Mouse (Mus musculus) kidney, postnatal 25 days (tissue): ENCODE measurements around the gene Etfb.

Source experiments
- DNase-seq, 2 experiments: peaks; one replicate each; pipeline ENCODE4 v3.0.0; 2021; ENCODE audit warnings: mixed read lengths in 2 of 2

Etfb gene

DNA sequence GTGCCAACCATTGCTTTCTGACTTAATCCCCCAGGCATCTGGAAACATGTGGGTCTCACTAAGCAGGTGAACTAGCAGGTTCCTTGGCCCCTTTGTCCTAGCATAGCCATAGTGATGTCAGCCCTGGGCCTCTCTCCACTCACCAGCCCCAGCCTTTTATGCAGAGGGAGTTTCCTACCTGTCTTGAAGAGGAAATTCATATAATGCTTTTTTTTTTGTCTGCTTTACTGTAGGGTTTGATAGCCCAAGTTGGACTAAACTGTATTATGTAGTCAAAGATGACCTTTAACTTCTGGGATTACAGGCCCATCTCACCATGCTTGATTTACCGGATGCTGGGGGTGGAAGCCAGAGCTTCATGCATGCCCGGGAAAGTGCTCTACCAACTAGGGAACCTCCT, 5.9 kb downstream of the Etfb start:
- no peak for DNase-seq

DNA sequence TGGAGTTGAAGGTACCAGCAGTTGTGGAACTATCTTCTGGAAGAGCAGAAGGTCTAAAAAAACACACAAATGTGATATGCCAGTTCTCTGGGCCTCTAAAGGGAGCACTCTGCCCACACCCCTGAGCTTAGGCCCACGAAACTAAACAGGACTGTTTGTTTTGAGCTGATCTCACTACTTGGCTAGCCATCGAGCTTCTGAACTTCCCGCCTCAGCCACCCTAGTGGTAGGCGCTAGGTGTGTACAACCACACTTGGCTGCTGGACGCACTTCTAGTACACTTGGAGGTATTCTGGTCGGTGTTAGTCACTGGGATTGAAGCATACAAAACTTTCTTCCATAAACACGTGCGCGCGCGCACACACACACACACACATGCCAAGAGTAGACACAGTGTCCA, 7.8 kb downstream of the Etfb start:
- DNase-seq = no peak

DNA sequence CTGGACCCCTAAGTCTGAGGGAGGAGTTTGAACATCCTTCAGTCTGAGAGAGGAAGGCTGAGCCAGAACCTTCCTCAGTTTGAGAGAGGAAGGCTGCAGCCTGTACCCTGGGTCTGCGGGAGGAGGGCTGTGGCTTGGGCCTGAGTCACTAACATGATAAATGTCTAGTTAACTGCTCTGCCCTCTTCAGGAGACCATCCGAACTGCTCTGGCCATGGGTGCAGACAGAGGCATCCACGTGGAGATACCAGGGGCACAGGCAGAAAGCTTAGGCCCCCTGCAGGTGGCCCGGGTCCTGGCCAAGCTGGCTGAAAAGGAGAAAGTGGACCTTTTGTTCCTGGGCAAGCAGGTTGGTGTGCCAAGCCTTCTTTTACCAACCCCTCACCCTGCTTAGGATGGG, 8.7 kb downstream of the Etfb start:
- DNase-seq = peak in 1 of 2 experiments; percentile 53

DNA sequence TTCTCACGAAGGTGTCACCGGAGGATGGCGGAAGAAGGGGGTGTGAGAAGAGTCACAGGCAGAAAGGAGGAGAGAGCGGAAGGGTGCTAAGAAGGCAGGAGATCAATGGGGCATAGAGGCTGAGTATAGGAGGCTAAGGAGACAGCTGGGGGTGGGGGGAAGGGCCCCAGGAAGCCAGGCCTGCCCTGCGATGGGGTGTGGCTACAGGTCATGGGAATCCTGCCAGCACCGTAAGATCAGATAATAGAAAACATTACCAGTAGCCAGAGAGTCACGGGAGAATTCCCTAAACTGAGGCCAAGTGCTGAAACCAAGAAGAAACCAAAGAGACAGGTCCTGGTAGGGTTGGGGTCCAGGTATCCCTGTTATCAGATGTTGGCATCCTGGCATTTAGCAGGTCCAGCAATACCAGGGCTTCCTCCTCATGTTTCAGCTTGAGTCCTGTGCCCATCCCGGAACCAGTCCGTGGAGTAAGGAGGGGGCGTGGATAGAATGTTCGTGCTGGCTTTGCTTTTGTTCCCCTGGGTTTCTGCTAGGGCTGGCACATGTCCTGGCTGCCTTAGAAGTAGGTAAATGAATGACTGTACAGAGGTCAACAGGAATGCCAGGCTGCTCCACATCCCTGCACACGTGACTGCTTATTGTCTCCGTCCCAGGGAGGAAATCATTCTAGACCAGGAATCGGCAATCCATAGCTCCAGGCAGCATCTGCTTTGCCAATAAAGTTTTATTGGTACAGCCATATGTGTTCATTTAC, 9.9 kb downstream of the Etfb start:
- DNase-seq = peak; percentile 76 to 89

DNA sequence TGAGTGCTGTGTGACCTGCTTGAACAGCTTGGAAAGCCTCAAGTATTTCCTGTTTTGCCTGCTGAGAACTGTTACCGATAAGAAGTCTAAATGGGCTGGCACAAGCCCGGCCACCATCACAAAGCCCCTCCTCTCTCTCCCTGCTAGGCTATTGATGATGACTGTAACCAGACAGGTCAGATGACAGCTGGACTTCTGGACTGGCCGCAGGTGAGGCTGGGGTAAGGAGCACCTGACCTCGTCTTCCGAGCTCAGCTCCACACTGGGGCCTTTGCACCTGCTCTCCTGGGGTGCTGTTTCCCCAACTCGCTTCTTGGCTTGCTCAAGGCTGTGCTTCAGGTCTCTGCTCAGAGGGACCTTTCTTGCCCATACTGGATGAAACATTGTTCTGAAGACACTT, 10.5 kb downstream of the Etfb start:
- DNase-seq = peak; percentile 20 to 77

DNA sequence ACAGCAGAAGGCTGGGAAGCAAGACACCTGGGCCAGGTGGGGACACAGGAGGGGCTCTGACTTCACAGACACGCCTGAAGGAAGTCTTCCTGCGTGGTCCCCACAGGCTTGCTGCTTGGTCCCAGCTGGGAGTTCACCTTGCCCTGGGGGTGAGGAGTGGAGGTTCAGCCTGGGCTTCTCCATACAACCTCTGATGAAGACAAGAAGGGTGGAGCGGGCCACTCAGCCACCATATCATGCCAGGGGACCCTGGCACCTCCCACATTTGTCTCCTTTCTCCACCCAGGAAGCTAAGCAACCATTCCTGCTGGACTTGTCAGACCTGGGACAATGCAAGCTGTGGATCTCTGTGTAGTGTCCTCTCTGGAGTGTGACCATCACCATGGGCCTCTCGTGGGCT, 19.0 kb downstream of the Etfb start, which contains the start of gene Vsig10l:
Gene Vsig10l, plus strand, starts transcription at position 301 of the 400 bp plus-strand sequence.
- DNase-seq = no peak

DNA sequence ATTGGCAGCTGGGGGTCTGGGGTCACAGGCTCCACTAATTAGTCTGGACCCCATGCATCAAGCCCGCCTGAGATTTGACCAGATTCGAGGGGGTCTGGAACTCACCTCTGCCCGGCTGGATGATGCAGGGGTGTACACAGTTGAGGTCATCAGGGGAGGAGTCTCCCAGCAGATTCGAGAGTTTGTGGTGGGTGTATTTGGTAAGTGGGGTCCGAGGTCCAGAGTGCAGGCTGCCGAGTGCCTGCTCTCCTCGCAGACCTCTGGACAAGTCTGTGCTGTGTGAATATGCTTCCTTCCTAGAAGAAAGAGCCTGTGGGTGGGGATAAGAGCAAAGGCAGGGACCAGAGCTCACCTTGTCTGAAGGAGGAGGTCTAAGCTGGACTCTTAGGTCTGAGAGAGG, 20.1 kb downstream of the Etfb start:
- peak in 1 of 2 experiments; percentile 63 for DNase-seq

DNA sequence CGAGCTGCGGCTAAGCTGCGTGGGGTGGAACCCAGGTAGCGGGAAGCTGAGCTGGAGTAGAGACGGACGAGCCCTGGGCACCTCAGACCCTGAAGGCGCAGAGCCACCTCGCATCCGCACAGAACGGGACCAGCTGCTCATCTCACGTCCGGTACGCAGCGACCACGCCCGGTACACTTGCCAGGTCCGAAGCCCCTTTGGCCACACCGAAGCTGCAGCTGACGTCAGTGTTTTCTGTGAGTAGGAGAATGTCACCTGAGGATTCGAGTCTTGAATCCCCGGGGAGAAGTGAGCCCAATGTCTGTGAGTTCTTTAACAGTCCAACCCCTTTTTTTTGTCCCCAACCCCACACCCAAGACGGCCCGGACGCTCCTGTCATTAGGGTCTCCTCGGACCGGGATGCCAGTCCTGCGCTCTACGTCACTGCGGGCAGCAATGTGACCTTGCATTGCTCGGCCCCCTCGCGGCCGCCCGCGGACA, 21.0 kb downstream of the Etfb start:
- no peak for DNase-seq

DNA sequence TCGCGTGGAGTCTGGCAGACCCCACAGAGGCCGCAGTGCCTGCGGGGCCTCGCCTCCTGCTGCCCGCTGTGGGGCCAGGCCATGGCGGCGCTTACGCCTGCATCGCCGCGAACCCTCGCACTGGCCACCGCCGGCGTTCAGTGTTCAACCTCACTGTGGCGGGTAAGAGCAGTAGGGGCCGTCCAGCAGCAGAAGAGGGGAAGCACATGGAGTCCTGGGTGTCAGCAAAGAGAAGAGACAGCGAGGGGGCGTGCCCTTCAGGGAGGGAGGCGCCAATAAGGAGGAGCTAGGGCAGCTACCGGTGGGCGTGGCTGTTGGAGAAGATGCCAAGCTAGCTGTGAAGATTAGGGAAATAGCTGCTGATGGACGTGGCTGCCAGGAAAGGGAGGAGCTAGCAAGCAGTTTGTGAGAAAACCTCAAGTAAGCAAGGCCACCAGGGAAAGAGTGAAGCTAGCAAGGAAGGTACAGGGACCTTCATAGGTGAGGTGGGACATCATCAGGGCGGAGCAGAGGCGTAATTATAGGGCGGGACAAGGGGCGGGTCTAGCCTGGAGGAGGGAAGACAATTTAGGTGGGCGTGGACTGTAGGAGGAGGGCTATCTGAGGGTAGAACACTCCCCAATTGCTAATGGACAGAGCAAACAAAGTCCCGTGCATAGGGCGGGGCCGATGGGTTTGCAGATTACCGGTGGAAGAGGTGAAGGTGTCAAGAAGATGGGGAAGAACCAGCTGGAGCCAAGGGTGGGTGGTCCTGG, 21.6 kb downstream of the Etfb start:
- peak; percentile 96 for DNase-seq

DNA sequence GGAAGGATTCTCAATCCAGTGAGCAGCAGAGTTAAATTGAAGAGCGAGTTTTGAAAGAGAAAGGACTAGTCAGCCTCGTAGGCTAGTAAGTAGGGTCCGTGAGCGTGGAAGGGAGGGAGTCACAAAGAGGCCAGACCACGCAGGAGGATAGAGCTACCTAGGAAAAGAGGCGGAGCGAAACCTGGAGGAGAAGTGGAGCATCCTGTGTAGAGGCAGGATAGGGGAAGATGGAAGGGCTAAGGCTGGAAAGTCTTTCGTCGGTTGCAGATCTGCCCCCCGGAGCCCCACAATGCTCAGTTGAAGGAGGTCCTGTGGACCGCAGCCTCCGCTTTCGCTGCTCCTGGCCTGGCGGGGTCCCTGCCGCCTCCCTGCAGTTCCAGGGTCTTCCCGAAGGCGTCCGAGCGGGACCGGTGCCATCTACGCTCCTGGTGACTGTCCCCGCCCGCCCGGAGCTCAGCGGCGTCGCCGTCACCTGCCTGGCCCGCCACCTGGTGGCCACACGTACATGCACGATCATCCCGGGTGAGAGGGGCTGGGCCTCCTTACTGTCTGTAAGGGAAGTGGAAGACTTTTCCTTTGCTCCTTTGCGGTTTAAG, 22.3 kb downstream of the Etfb start:
- DNase-seq = peak; percentile 90

DNA sequence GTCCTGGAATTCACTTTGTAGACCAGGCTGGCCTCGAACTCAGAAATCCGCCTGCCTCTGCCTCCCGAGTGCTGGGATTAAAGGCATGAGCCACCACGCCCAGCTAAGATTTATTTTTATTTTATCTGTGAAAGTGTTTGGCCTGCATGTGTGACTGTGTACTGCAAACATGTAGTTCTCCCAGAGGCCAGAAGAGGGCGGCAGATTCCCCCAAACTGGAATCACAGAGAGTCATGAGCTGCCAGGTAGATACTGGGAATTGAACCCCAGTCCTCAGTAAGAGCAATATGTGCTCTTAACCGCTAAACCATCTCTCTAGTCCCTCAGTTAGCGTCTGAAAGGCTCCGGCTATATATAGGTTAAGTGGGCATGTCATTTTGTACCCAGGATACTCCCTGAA, 26.5 kb downstream of the Etfb start:
- DNase-seq = peak in 1 of 2 experiments; percentile 57

DNA sequence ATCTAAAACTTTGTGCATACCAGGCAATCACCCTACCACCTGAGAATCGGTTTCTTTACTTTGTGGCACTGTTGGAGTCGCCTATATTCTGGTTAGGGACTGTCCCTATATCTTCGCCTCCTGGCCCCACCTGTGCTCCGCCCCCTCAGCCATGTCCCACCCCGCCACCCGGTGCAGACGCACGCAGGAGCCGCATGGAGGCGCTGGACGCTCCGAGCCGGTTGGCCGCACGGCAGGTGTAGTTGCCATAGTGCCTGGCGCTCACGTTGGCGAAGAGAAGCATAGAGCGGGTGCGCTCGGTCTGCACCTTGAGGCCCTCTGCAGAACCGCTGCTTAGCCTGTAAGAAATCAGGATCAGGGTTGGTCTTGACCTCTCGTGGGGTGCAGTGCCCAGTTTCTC, 31.8 kb downstream of the Etfb start:
- DNase-seq = no peak

DNA sequence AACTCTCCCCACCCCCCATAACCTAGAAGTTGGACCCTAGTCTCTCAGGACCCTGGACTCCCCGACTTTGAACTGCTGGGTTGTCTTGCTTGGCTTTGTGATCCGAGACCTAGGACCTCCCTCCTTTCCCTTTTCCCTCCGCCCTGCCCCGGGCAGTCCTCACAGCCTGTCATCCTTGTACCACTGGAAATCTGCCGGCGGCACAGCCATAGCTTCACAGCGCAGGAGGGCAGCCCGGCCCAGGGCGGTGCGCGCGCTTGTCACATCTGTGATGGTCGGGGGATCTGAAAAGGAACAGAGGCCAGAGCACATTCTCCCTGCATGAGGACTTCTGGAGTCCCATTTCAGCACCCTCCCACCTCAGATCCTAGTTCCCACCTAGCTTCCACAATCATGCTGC, 32.5 kb downstream of the Etfb start:
- no peak for DNase-seq

DNA sequence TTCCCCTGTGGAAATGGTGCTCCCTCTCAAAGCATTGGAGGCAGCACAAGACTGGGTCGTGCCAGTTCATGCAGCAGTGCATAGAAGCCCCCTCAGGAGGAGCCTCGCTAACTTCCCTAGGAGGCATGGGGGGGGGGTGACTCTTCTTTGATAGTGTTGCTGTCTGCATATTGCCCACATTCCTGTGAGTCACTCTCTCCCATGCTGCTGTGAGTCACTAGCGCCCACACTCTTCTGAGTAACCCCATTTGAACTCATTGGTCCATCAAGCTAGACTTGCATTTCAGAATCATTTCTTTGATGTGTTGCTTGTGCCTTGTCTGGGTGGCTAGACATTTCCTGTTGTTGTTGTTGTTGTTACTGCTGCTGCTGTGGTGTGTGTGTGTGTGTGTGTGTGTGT, 37.3 kb downstream of the Etfb start:
- DNase-seq = no peak

DNA sequence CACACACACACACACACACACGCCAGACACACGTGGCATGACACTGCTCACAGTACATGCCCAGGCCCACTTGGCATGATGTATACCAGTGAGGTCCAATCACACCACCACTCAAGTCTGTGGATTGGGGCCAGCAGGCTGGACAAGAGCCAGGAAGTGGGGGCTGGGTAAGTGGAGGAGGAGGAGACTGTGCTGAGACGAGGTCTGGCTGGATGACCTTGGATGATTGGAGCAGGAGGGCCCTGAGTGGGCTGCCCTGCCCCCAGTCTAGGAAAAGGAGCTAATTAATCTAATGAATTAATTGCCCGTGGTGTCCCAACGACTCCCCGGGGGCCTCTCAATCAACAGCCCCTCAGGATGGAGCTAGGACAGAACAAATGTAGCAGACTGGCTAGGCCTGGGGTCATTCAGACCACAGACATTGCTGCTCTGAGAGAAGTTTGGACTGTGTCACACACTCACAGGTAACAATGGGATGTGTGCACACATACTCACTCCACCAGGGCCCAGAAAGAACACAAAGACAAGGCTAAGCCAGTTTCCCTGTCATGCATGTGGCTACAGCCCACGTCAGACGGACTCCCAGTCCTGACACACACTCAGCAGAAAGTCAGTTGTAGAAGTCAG, 38.3 kb downstream of the Etfb start:
- peak; percentile 32 to 58 for DNase-seq

DNA sequence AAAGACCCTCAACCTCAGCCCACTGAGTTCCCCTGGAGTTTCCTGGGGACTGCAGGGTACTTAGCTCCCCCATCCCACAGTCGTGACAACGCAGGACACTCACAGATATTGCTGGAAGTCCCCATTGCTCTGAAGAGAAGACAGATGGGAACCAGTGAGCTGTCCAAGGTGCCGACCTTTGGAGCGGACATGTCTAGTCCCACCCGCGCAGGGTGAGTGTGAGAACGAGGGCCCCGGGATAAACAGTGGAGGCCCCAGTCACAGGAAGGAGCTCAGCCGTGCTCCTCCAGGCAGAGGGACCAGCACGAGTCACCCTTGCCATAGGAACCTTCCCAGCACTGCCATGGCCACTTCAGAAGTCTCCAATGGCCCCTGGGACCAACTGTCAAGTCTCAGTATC, 39.4 kb downstream of the Etfb start:
- no peak for DNase-seq

DNA sequence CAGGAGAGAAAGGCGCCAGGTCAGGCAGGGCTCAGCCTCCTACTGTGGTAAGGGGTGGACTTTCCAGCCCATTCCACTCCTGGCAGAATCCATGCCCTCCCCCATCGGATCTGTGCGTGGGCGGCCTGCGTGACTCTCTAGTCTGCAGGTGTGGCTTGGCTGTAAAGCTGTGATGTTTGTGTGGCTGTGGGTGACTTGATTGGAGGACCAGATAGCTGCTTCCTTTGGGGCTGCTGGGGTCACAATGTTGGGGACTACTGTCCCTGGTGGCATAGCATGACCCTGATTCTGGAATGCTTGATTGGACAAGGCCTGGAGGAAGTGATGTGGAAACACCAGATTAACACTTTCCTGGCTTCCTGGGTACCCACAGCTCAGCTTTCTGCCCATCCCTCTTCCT, 44.8 kb downstream of the Etfb start:
- no peak for DNase-seq

DNA sequence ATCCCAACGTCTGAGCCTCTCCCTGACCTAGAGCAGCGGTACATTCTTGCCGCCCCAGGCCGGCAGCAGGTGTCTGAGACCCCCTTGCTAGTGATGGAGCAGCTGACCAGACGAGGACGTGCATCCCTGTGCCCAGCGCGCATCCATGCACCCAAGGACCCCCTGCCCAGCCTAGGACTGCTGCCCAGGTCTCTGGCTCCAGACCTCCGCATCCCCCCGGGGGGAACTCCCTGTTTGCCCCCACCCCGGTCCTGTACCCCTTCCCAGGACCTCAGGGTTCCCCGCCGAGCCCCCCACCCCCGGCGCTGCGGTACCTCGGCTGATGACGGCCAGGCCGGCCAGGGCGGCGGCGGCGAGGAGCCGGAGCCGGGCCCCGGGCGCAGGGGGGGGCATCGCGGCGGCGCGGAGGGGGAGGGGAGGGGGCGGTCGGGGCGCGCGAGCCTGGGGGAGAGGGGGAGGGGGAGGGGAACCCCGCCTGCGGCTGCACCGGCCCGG, 45.8 kb downstream of the Etfb start, which contains the start of gene Iglon5:
Gene Iglon5, minus strand, starts transcription at position 445 of the 495 bp plus-strand sequence.
- DNase-seq = no peak

DNA sequence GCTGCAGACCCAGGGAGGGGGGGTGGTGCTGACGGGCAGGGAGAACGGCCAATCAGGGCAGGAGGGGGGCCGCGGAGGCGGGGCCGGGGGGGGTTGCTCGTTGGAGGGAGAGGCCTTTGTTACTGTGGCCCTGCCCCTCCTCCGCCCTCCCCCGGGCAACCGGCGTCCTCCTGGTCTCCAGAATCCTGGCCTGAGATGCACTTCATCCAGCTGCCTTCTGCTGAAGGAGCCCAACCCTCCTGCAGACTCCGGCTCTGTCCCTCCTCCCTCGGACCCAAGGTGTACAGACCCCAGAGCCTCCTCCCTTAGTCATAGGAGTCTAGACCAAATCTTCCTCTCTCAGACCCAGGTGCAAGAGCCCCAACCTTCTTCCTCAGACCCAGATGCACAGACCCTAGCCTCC, 46.3 kb downstream of the Etfb start:
- DNase-seq = peak in 1 of 2 experiments; percentile 8

DNA sequence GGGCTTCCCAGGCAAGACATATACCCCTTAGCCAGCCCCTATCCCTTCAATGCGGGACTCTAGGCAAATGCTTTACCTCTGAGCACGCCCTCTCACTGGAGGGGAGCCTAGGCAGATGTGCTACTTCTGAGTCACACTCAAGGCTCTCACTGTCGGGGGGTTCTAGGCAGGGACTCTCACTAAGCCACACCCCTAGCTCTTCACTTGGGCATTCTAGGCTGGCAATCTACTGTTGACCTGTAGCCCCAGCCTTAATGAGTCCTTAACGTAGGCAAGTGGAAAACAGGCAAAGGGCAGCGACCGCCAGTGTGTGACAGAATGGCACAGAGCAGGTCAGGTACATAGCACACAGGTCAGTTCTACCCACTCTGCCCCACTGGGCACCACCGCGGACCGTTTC, 47.0 kb downstream of the Etfb start:
- DNase-seq = no peak

DNA sequence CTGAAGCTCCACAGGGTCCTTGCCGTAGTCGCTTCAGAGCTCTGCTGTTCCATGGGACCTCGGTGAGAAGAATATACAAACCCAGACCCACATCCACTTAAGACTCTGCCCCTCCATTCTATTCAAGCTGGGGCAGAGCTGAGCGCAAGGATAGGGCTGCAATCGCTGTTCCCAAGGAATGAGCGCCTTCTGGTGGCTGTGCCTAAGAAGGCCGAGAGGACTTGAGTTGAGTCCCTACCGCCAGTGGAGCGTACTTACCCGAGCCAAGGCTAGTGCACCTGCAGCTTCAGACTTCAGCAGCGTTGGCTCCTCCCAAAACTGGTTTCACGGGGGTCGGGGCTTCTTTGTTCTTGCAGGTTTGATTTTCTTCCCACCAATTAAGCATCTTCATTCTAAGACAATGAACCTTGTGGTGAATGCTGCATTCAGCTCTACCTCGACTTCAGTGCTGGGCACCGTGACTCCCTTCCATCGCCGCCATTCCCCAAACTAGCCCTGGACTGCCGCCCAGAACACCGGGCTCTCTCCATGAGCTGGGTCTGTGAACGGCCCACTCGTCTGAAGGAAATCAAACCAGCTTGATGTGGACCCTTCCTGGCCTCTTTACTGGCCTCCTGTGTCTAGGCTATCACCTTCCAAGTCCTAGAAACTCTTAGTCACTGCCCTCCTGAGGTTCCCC, 51.6 kb downstream of the Etfb start:
- DNase-seq = peak; percentile 65 to 72
